Mouse (Mus musculus) midbrain, postnatal 0 days (tissue): ENCODE data around the gene Gabrr3. TPM values are rescaled to one million over a fixed set of nuclear protein-coding genes. Genes with fewer than 3 reads are reported as not detected.

Experiments used
- ATAC-seq: fragments of 200-750 bp; cut with Nextera tagmentation; 2 replicates; pipeline ENCODE4 v1.8.0; 2017; ENCODE audit warnings: moderate number of reproducible peaks, mild to moderate bottlenecking, moderate TSS enrichment, moderate library complexity; ENCODE audit not compliant: low FRiP score
- DNase-seq: peaks from one replicate; pipeline ENCODE4 v3.0.0-alpha.2; 2015; ENCODE audit warnings: low spot score
- H3K27ac ChIP-seq: fragments of 300-500 bp; sonication (generic); 2 replicates; pipeline ENCODE4 v1.5.1; 2014; ENCODE audit warnings: low read depth, mild to moderate bottlenecking, low read length, mixed read lengths
- H3K27me3 ChIP-seq: fragments of 300-500 bp; sonication (generic); 2 replicates; pipeline ENCODE4 v1.6.1; 2014; ENCODE audit warnings: low read length, control low read depth, mixed read lengths; ENCODE audit not compliant: insufficient read depth
- H3K36me3 ChIP-seq: fragments of 300-500 bp; sonication (generic); 2 replicates; pipeline ENCODE4 v1.6.1; 2014; ENCODE audit warnings: low read length, control low read depth, mixed read lengths; ENCODE audit not compliant: insufficient read depth
- H3K4me1 ChIP-seq: fragments of 300-500 bp; sonication (generic); 2 replicates; pipeline ENCODE4 v1.6.1; 2014; ENCODE audit warnings: mild to moderate bottlenecking, control low read depth, antibody characterized with exemption, low read length, mixed read lengths; ENCODE audit not compliant: insufficient read depth
- H3K4me2 ChIP-seq: fragments of 300-500 bp; sonication (generic); 2 replicates; pipeline ENCODE4 v1.6.1; 2014; ENCODE audit warnings: low read depth, mild to moderate bottlenecking, low read length, mixed read lengths; ENCODE audit not compliant: poor library complexity, severe bottlenecking
- H3K4me3 ChIP-seq: fragments of 300-500 bp; sonication (generic); 2 replicates; pipeline ENCODE4 v1.5.1; 2014; ENCODE audit warnings: low read depth, mild to moderate bottlenecking, low read length, moderate library complexity
- H3K9ac ChIP-seq: fragments of 300-500 bp; sonication (generic); replicated peaks from 2 replicates; pipeline ENCODE4 v1.6.1; 2014; ENCODE audit warnings: mild to moderate bottlenecking, low read length, moderate library complexity, mixed read lengths; ENCODE audit not compliant: poor library complexity, severe bottlenecking
- H3K9me3 ChIP-seq: fragments of 300-500 bp; sonication (generic); 2 replicates; pipeline ENCODE4 v1.6.1; 2016; ENCODE audit warnings: low read length, control low read depth
- CTCF ChIP-seq: IDR thresholded peaks from 2 replicates; pipeline ENCODE4 v1.5.1; 2016; ENCODE audit warnings: antibody characterized with exemption, mild to moderate bottlenecking
- WGBS: fragments of 180-500 bp; shearing (Covaris S2); extraction: QIAGEN DNeasy Blood & Tissue Kit; methylation state at CpG from one replicate; pipeline ENCODE4 v1.1.7; 2014; 5-methylcytosine and 5-hydroxymethylcytosine counted together
- polyA plus RNA-seq: library from polyadenylated mRNA; unstranded; fragments of >200 nt; fragmentation: Nextera tagmentation; extraction: Ambion mirVana; gene quantifications from 2 replicates; pipeline ENCODE4 v1.2.1, GENCODE M21; 2015
- total RNA-seq: library from RNA; depleted of rRNA; stranded (reverse); fragments of >200 nt; gene quantifications from 2 replicates; pipeline ENCODE4 v1.2.3, GENCODE M21; 2014

Gabrr3 gene
- total and polyA plus RNA-seq, 2 experiments from 2014 or later: 0.16 TPM; not detected in 1

GRCm38 (mm10) chr16:59404798-59405197 lies 2.3 kb upstream of the Gabrr3 start:
- ATAC-seq: no peak
- H3K4me1 ChIP-seq: no peaks in the 10 kb centered on the region
- WGBS: 81% methylated on average over 9 of the region's 9 CpGs
- TF ChIP-seq CTCF: no peak
- no peaks in the 10 kb centered on the region for H3K9me3 ChIP-seq
- H3K27me3 ChIP-seq: no peaks in the 10 kb centered on the region
- no peak overlapping the region for H3K4me2 ChIP-seq
- H3K36me3 ChIP-seq: no peaks in the 10 kb centered on the region
- no peak overlapping the region for H3K27ac ChIP-seq
- no peak overlapping the region for H3K9ac ChIP-seq
- no peak for DNase-seq
- H3K4me3 ChIP-seq: no peak overlapping the region

DNA sequence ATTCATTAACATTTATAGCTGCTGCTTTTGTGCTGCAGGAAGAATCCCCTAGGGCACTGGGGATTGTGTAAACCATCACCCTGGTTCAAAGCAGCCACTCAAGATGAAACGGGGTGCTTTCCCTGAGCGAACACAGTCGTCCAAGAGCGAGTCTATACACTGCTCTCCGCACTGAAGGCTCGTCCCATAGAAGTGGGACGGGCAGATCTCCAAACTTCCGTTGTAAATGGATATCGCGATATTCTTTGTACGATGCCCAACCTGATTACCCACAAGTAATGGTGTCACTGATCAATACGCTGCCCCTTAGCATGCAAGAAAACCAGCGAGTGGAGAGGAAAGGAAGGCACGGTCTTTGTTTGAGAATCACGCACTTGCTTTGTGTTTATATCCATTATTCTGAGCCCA lies 2.2 kb downstream of the Gabrr3 start:
- ATAC-seq: peak; percentile 62
- no peaks in the 10 kb centered on the region for H3K9me3 ChIP-seq
- no peak overlapping the region; the same call in 1 of the 2 replicates for H3K4me2 ChIP-seq
- H3K27ac ChIP-seq: no peak overlapping the region
- H3K27me3 ChIP-seq: no peaks in the 10 kb centered on the region
- H3K4me3 ChIP-seq: no peak overlapping the region
- 34% methylated on average over 15 of the region's 15 CpGs for WGBS
- TF ChIP-seq CTCF: no peak
- H3K9ac ChIP-seq: no peak overlapping the region
- H3K4me1 ChIP-seq: no peaks in the 10 kb centered on the region
- peak; percentile 13 for DNase-seq
- H3K36me3 ChIP-seq: no peaks in the 10 kb centered on the region

DNA sequence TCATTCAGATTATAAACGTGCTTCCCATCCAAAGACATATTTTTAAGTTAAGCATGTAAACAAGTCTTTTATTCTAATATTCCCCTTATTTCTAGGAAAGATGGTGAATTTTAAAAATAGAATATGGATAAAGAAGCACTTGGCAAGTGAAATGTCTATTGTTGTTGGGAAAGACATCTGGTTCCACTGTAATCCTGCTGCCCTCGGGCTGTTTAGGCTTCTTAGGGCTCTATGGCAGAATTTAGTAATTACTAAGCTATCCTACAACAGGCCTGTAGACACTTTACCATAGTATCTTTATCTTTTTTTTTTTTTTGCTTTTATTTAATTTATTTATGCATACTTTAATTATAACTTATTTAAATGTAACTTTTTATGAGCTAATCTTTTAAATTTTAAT lies 2.7 kb downstream of the Gabrr3 start:
- no peak for TF ChIP-seq CTCF
- no peak overlapping the region for H3K4me2 ChIP-seq

GRCm38 (mm10) chr16:59413475-59413874 lies 6.3 kb downstream of the Gabrr3 start:
- Histone ChIP-seq H3K4me1 (no peaks in the 10 kb centered on the region), H3K36me3 (no peaks in the 10 kb centered on the region), H3K4me2 (no peak overlapping the region), H3K27me3 (no peaks in the 10 kb centered on the region), H3K4me3 (no peak overlapping the region), H3K9ac (no peak overlapping the region), H3K9me3 (no peaks in the 10 kb centered on the region), H3K27ac (no peak overlapping the region)
- no peak for ATAC-seq
- no peak for DNase-seq
- 66% methylated on average over 4 of the region's 4 CpGs for WGBS
- no peak for TF ChIP-seq CTCF

More for the DNA sequence above, 2.7 kb downstream of the Gabrr3 start:
- DNase-seq (no peak), ATAC-seq (no peak)
- H3K9ac ChIP-seq: no peak overlapping the region
- no peaks in the 10 kb centered on the region for H3K9me3 ChIP-seq
- H3K27me3 ChIP-seq: no peaks in the 10 kb centered on the region
- no peak overlapping the region for H3K4me3 ChIP-seq
- H3K36me3 ChIP-seq: no peaks in the 10 kb centered on the region
- no peaks in the 10 kb centered on the region for H3K4me1 ChIP-seq
- H3K27ac ChIP-seq: no peak overlapping the region
- 51% methylated on average over 2 of the region's 2 CpGs for WGBS

GRCm38 (mm10) chr16:59420237-59420866 lies 13.2 kb downstream of the Gabrr3 start:
- WGBS: 52% methylated on average over 9 of the region's 9 CpGs
- no peak overlapping the region for H3K4me2 ChIP-seq
- no peak overlapping the region for H3K27ac ChIP-seq
- no peak overlapping the region for H3K4me3 ChIP-seq
- no peak for TF ChIP-seq CTCF
- ATAC-seq (peak; percentile 56; the same call in 1 of the 2 replicates), DNase-seq (no peak)
- H3K36me3 ChIP-seq: no peaks in the 10 kb centered on the region
- H3K9ac ChIP-seq: no peak overlapping the region
- no peaks in the 10 kb centered on the region for H3K4me1 ChIP-seq
- H3K9me3 ChIP-seq: no peaks in the 10 kb centered on the region
- no peaks in the 10 kb centered on the region for H3K27me3 ChIP-seq

DNA sequence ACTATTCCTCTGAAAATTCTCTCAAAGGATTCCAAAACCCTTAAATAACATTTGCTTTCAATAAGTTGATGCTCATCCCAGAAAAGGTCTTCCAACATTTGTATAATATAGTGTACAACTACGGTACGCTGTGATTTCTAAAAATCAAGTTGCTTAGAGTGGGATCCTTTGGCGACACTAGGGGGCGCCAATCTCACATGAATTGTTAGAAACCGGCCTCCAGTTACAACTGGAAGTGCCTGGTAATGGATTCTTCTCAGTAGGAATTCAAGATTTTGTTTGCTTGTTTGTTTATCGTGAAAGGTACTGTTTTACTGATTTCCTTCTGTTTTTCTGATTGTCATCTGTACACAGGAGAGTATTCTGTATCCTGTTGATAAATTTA lies 13.7 kb downstream of the Gabrr3 start:
- Histone ChIP-seq H3K4me1 (no peaks in the 10 kb centered on the region), H3K27me3 (no peaks in the 10 kb centered on the region), H3K9ac (no peak overlapping the region), H3K9me3 (no peaks in the 10 kb centered on the region), H3K36me3 (no peaks in the 10 kb centered on the region), H3K27ac (no peak overlapping the region), H3K4me2 (no peak overlapping the region), H3K4me3 (no peak overlapping the region)
- WGBS: 9% methylated on average over 6 of the region's 6 CpGs
- DNase-seq (peak; percentile 89), ATAC-seq (peak; percentile 69)
- peak; percentile 96 for TF ChIP-seq CTCF
